Mouse (Mus musculus) embryonic fibroblast, embryonic 13.5 days (primary cell): Measurements from ENCODE around the gene Uap1.

Source experiments
- CTCF ChIP-seq: IDR thresholded peaks from 2 replicates; pipeline ENCODE4 v1.5.1; 2011; ENCODE audit warnings: mild to moderate bottlenecking, control low read depth, low read length, moderate library complexity, borderline replicate concordance; ENCODE audit not compliant: insufficient read depth
- POLR2A ChIP-seq: IDR thresholded peaks from 2 replicates; pipeline ENCODE4 v1.6.1; 2011; ENCODE audit warnings: low read depth, mild to moderate bottlenecking, control low read depth, low read length, moderate library complexity

- TF ChIP-seq CTCF: 0 out of 2 replicates have a peak, but pooled peaks have one; percentile 2
- peak; percentile 77 for TF ChIP-seq POLR2A
These were observed at the start of gene Uap1 for GRCm38 (mm10) chr1:170174814-170175332.
